Comparison of ENCODE assay signal across 10 mouse cellular contexts in genomic region chr5:144154528-144154927, GRCm38 (mm10). TPM values are rescaled to one million over a fixed set of nuclear protein-coding genes. Genes with fewer than 3 reads are reported as not detected.
DNase-seq lines count a peak whose midpoint lies in the region; ATAC-seq and TF ChIP-seq lines count a peak whose summit lies in the region.
"Had no signal": no experiment of that assay in that cellular context is flagged by ENCODE, and none has a peak within 500 bp of the region (broad histone marks: within the 10 kb centered on the region; RNA-seq: fewer than 3 reads in every experiment).

No protein-coding gene starts in this region.

- POLR2A ChIA-PET in Patski (lab: Charles Lee) = interaction anchor here (0.8 kb wide), 1 partner anchor 19 kb away, joined by 3 read pairs; no protein-coding TSS in a partner anchor

- CTCF ChIA-PET in Patski (lab: Charles Lee) = interaction anchor here (1.0 to 6.5 kb wide), 18 partner anchors 8 to 119 kb away, joined by 3 to 57 read pairs (median 6); partner anchors contain the start of gene Lmtk2

- peak; percentile 54 for DNase-seq in liver
- DNase-seq in Patski (ENCODE audit: low read depth, low spot score) = no peak
- peak; percentile 60 to 79 for DNase-seq in cerebellum, postnatal 25 days
- DNase-seq in heart, postnatal 14 days = peak; percentile 60 to 79
- DNase-seq in left cerebral cortex, adult 2 months (ENCODE audit: extremely low spot score in 1 of 2, low spot score in 2 of 2) = peak; percentile 56 to 62
- peak; percentile 60 for DNase-seq in neural tube, embryonic 11.5 days (ENCODE audit: low spot score)
- peak; percentile 62 for DNase-seq in thymus, postnatal 25 days

- H3K36me3 ChIP-seq in liver, embryonic 12.5 days = peaks cover 52% of the 10 kb centered on the region
- no peaks in the 10 kb centered on the region; the same call in 1 of the 2 replicates for H3K36me3 ChIP-seq in neural tube, embryonic 11.5 days (ENCODE audit: control insufficient read depth, insufficient read depth, low read length)

- H3K9ac ChIP-seq in liver, embryonic 12.5 days = no peak overlapping the region
- no peak overlapping the region for H3K9ac ChIP-seq in neural tube, embryonic 11.5 days (ENCODE audit: low read length)
- H3K9ac ChIP-seq: stomach, embryonic 15.5 days had no signal

- in situ Hi-C loops in Patski (cut with MboI; ENCODE audit: low pct_unique_long_range_greater_than_20kb) = no loop called here

- H3K27me3 ChIP-seq in liver, embryonic 12.5 days (replicated peaks) = no peaks in the 10 kb centered on the region
- H3K27me3 ChIP-seq in Patski = no peaks in the 10 kb centered on the region
- no peaks in the 10 kb centered on the region for H3K27me3 ChIP-seq in neural tube, embryonic 11.5 days (ENCODE audit: control insufficient read depth, insufficient read depth, low read length)
- H3K27me3 ChIP-seq: stomach, embryonic 15.5 days had no signal

- H3K4me3 ChIP-seq in liver, embryonic 12.5 days = no peak overlapping the region
- H3K4me3 ChIP-seq in left cerebral cortex, adult 2 months = no peak overlapping the region
- no peak overlapping the region for H3K4me3 ChIP-seq in neural tube, embryonic 11.5 days (ENCODE audit: low read depth, low read length)
- H3K4me3 ChIP-seq: stomach, embryonic 15.5 days had no signal

- intact Hi-C loops in heart, postnatal 14 days (cut with DNase I) = loop anchor here (1.0 to 2.0 kb wide), 2 partner anchors 54 to 114 kb away; partner anchors contain the start of gene Lmtk2
- intact Hi-C loops in left cerebral cortex, adult 2 months (cut with DNase I) = loop anchor here (1.0 to 2.0 kb wide), 2 partner anchors 54 to 114 kb away; partner anchors contain the start of gene Lmtk2

- TF ChIP-seq CTCF in Patski (IDR thresholded peaks at IDR 0.05) = peak; percentile 82
- peak; percentile 93 for TF ChIP-seq CTCF in left cerebral cortex, adult 2 months (IDR thresholded peaks at IDR 0.05)

- H3K4me2 ChIP-seq in liver, embryonic 12.5 days = no peak overlapping the region
- no peak overlapping the region for H3K4me2 ChIP-seq in neural tube, embryonic 11.5 days (ENCODE audit: low read depth)
- H3K4me2 ChIP-seq: stomach, embryonic 15.5 days had no signal

- 41% methylated on average over 7 of the region's 7 CpGs for WGBS in liver, embryonic 12.5 days (ENCODE audit: insufficient replicate concordance)
- 37% methylated on average over 7 of the region's 7 CpGs for WGBS in neural tube, embryonic 11.5 days

- ATAC-seq in liver, embryonic 12.5 days = no peak
- ATAC-seq in Patski = no peak
- no peak for ATAC-seq in neural tube, embryonic 11.5 days (ENCODE audit: insufficient read depth, low FRiP score, low TSS enrichment)

- H3K4me1 ChIP-seq in liver, embryonic 12.5 days = no peaks in the 10 kb centered on the region
- H3K4me1 ChIP-seq in neural tube, embryonic 11.5 days (ENCODE audit: control insufficient read depth, insufficient read depth, low read length) = no peaks in the 10 kb centered on the region

- no peaks in the 10 kb centered on the region for H3K9me3 ChIP-seq in liver, embryonic 12.5 days (replicated peaks)
- no peaks in the 10 kb centered on the region for H3K9me3 ChIP-seq in neural tube, embryonic 11.5 days (ENCODE audit: control insufficient read depth, low read length)
- H3K9me3 ChIP-seq: stomach, embryonic 15.5 days had no signal

- H3K27ac ChIP-seq in liver, embryonic 12.5 days = no peak overlapping the region
- no peak overlapping the region for H3K27ac ChIP-seq in left cerebral cortex, adult 2 months
- H3K27ac ChIP-seq in neural tube, embryonic 11.5 days (ENCODE audit: low read depth, low read length) = no peak overlapping the region
- H3K27ac ChIP-seq: stomach, embryonic 15.5 days had no signal

RNA-seq across cellular contexts. Expression of gene Bhlha15, which starts 35.6 kb away (rescaled TPM):
- polyA plus RNA-seq in liver, embryonic 12.5 days (2016; fragmentation: Nextera tagmentation; extraction: Ambion mirVana) = 0.86 and 0.94 TPM in 2 replicates
- 0.03 TPM for polyA plus RNA-seq in Patski (2021)
- total RNA-seq in heart, postnatal 14 days (2021) = not detected
- total RNA-seq in left cerebral cortex, adult 2 months (2021) = under 1 TPM; 0.35 to 0.43 TPM
- polyA plus RNA-seq in neural tube, embryonic 11.5 days (2014; fragmentation: Nextera tagmentation; extraction: Ambion mirVana) = 0.08 TPM in 1 of 2 replicates, not detected in the other
- total RNA-seq: gastrocnemius, postnatal 4 days had no signal

RNA-seq across cellular contexts. Expression of gene Lmtk2, which starts 54.3 kb away (rescaled TPM):
- polyA plus RNA-seq in liver, embryonic 12.5 days (2016; fragmentation: Nextera tagmentation; extraction: Ambion mirVana) = 4.1 and 4.3 TPM in 2 replicates
- polyA plus RNA-seq in Patski (2021) = 19.7 TPM
- total RNA-seq in heart, postnatal 14 days (2021) = 10 to 100 TPM; 21.9 to 22.6 TPM
- total RNA-seq in left cerebral cortex, adult 2 months (2021) = 100 to 1,000 TPM; 171 to 173 TPM
- polyA plus RNA-seq in neural tube, embryonic 11.5 days (2014; fragmentation: Nextera tagmentation; extraction: Ambion mirVana) = 6.4 and 6.7 TPM in 2 replicates
